Mouse (Mus musculus): ENCODE results near the gene Rasgrp2.

GRCm38 (mm10) chr19:6363091-6363410 lies 36.1 kb upstream of the Rasgrp2 start:
- no peak for TF ChIP-seq CTCF (IDR thresholded peaks at IDR 0.05; ENCODE audit: control insufficient read depth, insufficient read depth, low read length)
- TF ChIP-seq POLR2A (IDR thresholded peaks at IDR 0.05; ENCODE audit: borderline replicate concordance, control insufficient read depth, low read depth, low read length) = no peak

Measured in bone marrow, adult 2 months (tissue).